10 mouse cellular contexts compared by ENCODE assay signal in genomic region chr6:13812157-13812556, GRCm38 (mm10).
"Had no signal": no experiment of that assay in that cellular context is flagged by ENCODE, and none has a peak within 500 bp of the region (broad histone marks: within the 10 kb centered on the region; RNA-seq: fewer than 3 reads in every experiment).

No protein-coding gene starts in this region.

- H3K4me3 ChIP-seq: left cerebral cortex, adult 2 months; limb, embryonic 13.5 days; midbrain, embryonic 12.5 days; stomach, embryonic 15.5 days had no signal

- H3K4me1 ChIP-seq: limb, embryonic 13.5 days; midbrain, embryonic 12.5 days; stomach, embryonic 15.5 days had no signal

- H3K36me3 ChIP-seq: limb, embryonic 13.5 days; midbrain, embryonic 12.5 days; stomach, embryonic 15.5 days had no signal

- H3K27ac ChIP-seq: left cerebral cortex, adult 2 months; limb, embryonic 13.5 days; liver, embryonic 14.5 days; midbrain, embryonic 12.5 days; stomach, embryonic 15.5 days had no signal

- H3K27me3 ChIP-seq: limb, embryonic 13.5 days; midbrain, embryonic 12.5 days; stomach, embryonic 15.5 days had no signal

- DNase-seq: kidney, postnatal 14 days; lung, adult 18-20 months; right cerebral cortex, postnatal 14 days; thymus, adult 2 months; thymus, postnatal 25 days had no signal

- H3K9me3 ChIP-seq: limb, embryonic 13.5 days; midbrain, embryonic 12.5 days; stomach, embryonic 15.5 days had no signal
